Mouse (Mus musculus) regulatory T cell (primary cell): Measurements from ENCODE around the gene Fan1.

Source experiments
- in situ Hi-C: fragments of 300-600 bp; cut with MboI, MseI; formaldehyde crosslinking; loops from one replicate; pipeline ENCODE4 v1.15.1; 2025; ENCODE audit warnings: high pct_unique_total_duplicates

Fan1 gene

GRCm38 (mm10) chr7:64373830-64374562, at the start of gene Fan1:
Gene Fan1 (minus strand): TSS chr7:64374095.
- in situ Hi-C loops, result loop anchor here (10.0 kb wide), 1 partner anchor 319 kb away; no protein-coding TSS in a partner anchor

- in situ Hi-C loops, result no loop called here
Observed at GRCm38 (mm10) chr7:64403989-64404388, 30.1 kb upstream of the Fan1 start.

- in situ Hi-C loops, result no loop called here
Observed at GRCm38 (mm10) chr7:64402452-64402851, 28.6 kb upstream of the Fan1 start.

DNA sequence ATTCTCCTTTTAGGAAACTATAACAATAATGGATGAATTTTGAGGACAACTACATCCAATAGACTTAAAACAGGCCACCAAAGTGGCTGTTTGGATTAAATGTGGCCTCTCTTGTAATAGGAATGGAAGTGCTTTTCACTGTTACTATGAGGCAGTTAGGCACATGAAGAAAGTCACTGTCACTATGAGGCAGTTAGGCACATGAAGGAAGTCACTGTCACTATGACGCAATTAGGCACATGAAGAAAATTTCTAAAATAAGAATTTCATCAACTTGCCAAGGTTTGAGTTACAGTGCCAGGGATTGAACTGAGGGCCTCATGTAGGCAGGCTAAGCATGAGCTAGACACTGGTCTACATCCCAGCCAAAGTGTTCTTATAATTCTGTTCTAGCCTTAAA, 26.8 kb upstream of the Fan1 start:
- in situ Hi-C loops, result no loop called here

DNA sequence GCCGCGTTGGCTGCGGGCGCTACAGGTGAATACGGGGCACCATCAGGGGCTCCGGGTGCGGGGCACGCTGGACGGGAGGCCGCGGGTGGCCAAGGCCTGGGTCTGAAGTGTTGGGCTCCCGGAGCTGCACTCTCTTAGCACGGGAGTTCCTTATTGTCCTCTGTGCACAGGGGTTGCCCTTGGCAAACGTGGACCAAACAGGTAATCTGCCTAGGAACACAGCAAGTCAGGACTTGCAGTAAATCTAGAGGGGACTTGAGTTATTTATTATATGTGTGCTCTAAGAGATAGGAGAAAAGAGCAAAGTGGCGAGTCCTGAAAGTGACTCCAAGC, 18.9 kb upstream of the Fan1 start:
- in situ Hi-C loops, result loop anchor here (10.0 to 25.0 kb wide), 2 partner anchors 482 to 1295 kb away; partner anchors contain the start of genes Nsmce3 and Tm2d3

DNA sequence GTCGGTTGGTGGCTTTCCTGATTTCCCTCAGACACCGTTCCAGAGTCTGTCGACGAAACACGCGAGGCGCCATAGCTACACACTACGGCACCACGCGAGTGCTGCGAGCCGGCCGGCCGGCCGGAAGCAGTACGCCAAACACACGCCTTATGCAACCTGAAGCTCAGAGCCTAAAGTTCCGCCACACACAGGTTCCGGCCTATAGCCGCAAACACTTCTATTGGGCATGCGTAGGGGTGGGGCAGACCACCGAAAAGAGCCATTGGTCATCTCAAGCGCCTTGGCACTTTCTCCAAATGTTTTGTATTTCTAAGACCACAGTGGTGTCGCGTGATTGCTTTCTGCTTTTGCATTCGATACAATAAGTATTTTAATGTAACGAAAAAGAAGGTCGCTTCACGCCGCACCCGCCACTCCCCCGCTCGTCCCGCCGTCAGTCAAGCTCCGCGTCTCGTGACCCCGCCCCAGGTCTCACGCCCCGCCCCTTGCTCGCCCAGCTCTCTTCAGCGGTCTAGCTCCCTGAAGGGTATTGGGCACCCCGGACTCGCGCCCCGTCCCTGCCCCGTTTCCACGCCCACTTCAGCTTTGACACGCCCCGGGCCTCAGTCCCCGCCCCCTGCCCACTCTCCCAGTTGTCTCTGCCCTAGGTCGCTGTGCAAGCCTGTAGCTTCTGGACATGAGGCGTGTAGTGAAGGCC, 18.4 kb upstream of the Fan1 start, which contains the start of the genes Mphosph10 and Mcee:
Gene Mphosph10 (minus strand): TSS at position 147 of the 697 bp plus-strand sequence.
Gene Mcee (plus strand): TSS at position 486 of the 697 bp plus-strand sequence.
- in situ Hi-C loops, result loop anchor here (10.0 to 25.0 kb wide), 2 partner anchors 483 to 1295 kb away; partner anchors contain the start of genes Nsmce3 and Tm2d3

GRCm38 (mm10) chr7:64391479-64391878, 17.6 kb upstream of the Fan1 start:
- in situ Hi-C loops, result loop anchor here (10.0 to 25.0 kb wide), 2 partner anchors 483 to 1296 kb away; partner anchors contain the start of genes Nsmce3 and Tm2d3

GRCm38 (mm10) chr7:64373147-64373829, 607 bp downstream of the Fan1 start:
- in situ Hi-C loops, result loop anchor here (10.0 kb wide), 1 partner anchor 318 kb away; no protein-coding TSS in a partner anchor

DNA sequence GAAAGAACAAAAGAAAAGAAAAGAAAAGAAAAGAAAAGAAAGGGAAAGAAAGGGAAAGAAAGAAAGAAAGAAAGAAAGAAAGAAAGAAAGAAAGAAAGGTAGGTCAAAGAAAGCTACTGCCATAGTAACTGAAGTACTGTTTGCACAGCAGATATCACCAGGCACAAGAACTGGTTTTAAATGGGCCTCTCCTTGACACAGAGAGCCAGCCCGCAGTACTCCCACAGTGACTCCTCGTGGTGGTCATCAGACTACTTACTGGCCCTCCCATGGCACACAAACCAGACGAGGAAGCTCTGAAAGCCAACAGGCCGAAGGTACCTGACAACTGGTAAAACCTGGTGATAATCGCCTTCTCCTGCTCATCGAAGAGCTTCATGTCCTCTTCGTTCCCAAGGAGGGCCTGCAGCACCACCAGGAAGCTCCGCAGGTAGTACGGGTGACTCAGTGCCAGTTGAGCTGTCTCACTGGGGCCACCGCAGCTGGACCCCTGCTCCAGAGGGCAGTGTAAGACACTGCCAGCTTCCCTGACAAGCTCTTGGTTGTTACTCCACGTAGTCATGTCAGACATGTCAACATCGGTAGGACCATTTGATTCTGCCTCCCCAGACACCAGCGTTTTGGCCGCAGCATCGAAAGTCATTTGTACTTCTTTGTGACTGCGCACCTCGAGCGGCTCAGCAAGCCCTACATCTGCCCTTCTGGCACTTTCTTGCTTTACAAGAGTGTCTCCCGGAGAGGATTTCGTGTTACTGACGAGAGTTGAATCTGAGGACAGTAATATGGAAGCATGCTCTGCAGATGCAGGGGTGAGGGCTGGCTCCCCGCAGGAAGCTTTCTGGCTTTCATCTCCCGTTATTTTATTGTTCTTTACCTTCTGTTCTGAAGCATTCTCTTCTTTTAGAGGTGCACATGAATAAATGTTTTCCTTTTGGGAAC, 1.7 kb downstream of the Fan1 start:
- in situ Hi-C loops, result loop anchor here (10.0 kb wide), 1 partner anchor 317 kb away; no protein-coding TSS in a partner anchor

GRCm38 (mm10) chr7:64369841-64370240, 4.1 kb downstream of the Fan1 start:
- in situ Hi-C loops, result loop anchor here (10.0 kb wide), 1 partner anchor 315 kb away; no protein-coding TSS in a partner anchor

DNA sequence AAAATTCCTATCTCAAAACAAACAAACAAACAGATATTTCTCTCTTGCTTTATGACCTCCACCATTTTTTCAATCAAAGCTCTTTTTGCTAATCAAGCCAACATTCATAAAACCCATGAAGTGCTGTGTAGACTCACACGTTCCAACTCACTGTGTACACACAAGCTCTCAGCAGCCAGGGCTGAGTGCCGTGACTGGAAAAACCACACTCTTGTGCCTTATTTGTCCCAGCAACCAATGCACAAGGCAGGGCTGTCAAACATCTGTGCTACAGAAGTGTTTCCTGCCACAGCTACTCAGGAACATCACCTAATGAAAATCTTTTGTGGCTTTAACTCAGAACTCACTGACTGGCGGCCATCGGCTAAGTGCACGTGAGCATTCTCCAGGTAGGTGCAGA, 8.0 kb downstream of the Fan1 start:
- in situ Hi-C loops, result no loop called here

DNA sequence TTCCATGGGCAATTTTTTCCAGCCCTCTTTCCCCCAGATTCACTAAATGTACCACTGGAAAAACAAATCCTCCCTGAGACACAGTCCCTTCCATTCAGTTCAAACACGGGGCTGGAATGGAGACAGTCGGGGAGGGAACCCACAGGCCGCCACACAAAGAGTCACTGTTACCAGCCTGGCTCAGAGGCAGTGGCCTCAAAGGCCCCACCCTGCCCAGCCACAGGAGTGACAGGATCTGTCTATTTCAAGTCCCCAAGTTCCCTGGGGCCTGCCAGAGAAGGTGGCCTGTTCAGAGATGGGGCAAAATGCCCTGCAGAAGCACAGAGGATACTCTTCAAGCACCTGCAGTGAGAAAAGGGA, 13.3 kb downstream of the Fan1 start:
- in situ Hi-C loops, result no loop called here

GRCm38 (mm10) chr7:64359943-64360585, 13.8 kb downstream of the Fan1 start:
- in situ Hi-C loops, result no loop called here

DNA sequence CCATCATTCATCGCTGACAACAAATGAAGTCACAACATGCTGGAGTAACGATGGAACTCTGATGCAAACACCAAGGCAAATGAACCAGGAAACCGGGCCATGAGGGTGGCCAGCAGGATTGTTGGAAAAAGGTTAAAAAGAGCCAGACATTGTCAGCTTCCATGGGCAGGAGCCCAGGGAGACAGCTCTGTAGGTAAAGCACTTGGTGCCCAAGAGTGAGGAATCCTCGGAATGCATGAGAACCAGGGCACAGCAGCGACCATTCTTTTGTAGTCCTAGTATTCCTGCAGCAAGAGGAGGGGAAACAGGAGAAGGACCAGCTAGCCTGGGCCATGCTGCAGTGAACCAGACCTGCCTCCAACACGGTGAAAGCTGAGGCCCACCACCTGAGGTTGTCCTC, 15.2 kb downstream of the Fan1 start:
- in situ Hi-C loops, result no loop called here

DNA sequence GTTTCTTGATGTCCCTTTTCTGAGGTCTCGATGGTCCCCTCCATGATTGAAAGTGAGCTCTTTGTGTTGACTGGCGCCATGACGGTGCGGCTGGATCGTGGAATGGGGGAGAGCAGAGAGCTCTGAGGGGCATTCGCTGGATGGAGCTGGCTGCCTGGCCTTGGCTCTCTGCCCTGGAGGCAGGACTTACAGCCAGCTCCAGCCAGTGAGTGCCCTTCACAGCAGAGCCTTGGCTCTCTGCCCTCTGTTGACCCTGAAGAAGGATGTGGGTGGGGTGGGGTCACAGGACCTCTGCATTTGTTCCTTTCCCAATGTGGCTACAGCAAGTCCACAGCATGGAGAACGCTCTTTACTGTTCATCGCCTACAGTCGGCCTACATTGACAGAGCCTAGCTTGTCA, 16.5 kb downstream of the Fan1 start:
- in situ Hi-C loops, result no loop called here

GRCm38 (mm10) chr7:64356661-64357060, 17.2 kb downstream of the Fan1 start:
- in situ Hi-C loops, result no loop called here

GRCm38 (mm10) chr7:64354206-64354605, 19.7 kb downstream of the Fan1 start:
- in situ Hi-C loops, result no loop called here

DNA sequence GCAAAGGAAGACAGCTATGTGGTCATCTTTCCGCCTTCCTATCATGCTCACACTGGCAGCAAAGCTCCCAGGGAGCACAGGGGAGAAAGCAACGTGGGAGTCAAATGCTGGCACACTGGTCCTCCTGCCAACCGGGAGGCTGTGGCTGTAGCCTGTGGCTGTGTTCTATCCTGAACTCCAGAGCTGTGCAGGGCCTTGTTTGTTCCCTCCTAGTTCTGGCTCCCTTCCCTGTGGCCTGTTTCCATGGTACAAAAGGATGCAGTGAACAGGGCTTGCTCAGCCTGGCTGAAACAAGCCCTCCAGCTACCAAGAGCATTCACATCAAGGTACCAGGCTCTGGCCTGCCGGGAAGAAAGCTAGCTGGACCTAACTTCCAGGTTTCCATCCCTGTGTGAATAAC, 22.8 kb downstream of the Fan1 start:
- in situ Hi-C loops, result no loop called here

GRCm38 (mm10) chr7:64349147-64349861, 24.6 kb downstream of the Fan1 start:
- in situ Hi-C loops, result no loop called here

GRCm38 (mm10) chr7:64347813-64348212, 26.1 kb downstream of the Fan1 start:
- in situ Hi-C loops, result no loop called here
